Mouse (Mus musculus) A20 (cell line): ENCODE results near the gene Ccdc151.
A peak's percentile ranks its signal among the peaks of the same experiment; 100 is the strongest.

Experiments used
- DNase-seq: peaks from one replicate; pipeline ENCODE4 v3.0.0-alpha.2; 2011; ENCODE audit warnings: low read depth, low spot score

Ccdc151 gene

GRCm38 (mm10) chr9:22002194-22003162, at the start of gene Ccdc151, which contains the start of gene Prkcsh:
Ccdc151 (minus strand) TSS chr9:22002634.
Prkcsh (plus strand) TSS chr9:22002806.
- peak; percentile 96 for DNase-seq

DNA sequence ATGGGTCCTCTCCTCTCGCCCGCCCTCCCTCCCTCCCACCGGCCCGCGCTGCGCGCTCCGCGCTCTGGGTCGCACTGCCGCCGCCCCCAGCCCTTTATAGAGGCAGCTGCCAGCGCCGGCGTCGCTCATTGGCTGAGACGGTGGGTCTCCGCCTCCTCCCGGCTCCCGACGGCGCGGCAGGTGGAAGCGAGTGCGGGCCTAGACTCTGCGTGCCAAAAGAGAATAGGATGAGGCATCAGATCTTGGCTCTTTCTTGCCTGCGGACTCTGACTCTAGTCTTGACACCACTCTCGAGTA, 49.5 kb upstream of the Ccdc151 start, which contains the start of gene Elavl3:
Elavl3 (minus strand) TSS at position 66 of the 297 bp plus-strand sequence.
- no peak for DNase-seq

DNA sequence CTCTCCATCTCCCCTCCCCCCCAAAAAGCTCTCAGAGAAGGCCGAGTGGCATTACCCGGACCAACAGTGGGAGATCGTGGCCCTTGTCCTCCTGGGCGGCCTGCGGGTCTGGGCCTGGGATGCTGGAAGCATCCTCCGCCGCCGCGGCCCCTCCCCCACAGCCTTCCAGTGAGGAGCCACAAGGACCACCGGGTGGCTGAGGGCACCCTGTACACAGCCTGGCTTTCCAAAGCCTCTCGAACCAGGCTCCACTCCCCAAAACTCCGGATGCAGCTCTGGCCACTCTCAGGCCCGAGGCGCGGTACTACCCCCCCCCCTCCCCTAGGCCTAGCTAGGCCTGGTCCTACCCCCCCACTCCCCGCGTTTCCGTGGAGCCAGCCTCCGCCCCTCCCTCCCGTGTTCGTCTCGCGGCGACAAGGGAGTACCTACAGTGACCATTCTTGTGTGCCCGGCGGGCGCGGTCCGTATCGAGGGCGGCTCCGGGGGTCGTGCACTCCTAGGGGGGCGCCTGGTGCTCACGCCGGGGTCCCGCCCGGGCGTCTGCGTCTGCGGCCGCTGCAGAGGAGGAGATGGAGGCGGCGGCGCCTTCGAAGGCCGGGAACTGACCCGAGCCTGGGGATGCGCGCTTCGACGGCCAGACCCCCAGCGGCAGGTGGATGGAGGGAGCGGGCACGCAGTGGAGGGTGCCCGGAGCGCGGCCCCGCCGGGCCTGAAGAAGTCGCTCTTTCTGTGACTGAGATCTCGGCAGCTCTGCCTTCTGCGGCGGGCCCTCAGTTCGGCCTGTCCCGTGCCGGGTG, 48.9 kb upstream of the Ccdc151 start:
- DNase-seq, result no peak

DNA sequence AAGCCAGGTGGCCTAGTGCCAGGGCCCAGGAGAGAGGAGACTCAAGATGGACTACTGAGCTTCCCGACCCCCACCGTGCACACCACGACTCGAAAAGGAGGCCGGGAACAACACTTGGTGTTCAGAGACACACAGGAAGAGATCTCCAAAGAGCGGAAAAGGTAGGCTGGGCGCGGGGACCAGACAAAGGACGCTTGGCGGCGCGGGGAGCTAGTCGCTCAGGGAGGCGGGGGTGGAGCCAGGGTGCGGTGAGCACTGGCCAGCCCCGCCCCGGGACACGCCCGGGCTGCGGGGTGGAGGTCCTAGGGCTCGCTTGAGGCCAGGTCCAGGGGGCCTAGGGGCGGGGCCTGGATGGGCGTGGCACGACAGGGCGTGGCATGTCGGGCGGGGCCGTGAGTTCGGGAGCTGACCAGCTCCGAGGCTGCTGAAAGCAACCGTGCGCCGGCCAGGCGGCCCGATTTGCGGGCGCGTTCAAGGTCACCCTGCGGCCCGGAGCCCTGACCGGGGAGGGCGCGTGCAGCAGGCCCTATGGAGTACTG, 48.0 kb upstream of the Ccdc151 start:
- no peak for DNase-seq

DNA sequence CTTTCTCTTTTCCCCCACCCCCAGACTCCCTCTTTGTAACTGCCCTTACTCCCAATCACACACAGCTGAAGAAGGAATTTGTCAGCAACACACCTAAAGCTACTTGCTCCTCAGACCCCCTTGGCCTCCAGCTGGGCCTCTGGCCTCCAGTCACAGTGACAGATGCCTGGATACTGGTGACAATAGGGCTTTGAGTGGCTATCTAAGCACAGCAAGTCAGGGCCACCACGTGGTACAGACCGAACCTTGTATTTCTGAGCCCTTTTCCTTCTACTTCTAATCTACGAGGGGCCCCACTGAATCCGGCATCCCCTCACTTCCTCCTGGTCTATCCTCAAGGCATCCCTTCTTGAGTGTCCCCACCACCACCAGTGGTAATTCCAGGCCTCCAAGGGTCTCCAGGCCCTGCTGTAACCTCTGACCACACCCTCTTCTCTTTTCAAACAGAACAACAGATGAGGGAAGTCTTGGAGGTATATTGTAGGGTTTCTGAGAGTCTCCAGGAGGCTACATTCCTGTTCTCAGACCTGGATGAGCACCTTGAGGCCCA, 47.4 kb upstream of the Ccdc151 start:
- DNase-seq, result no peak

GRCm38 (mm10) chr9:22049315-22049714, 46.9 kb upstream of the Ccdc151 start:
- no peak for DNase-seq

DNA sequence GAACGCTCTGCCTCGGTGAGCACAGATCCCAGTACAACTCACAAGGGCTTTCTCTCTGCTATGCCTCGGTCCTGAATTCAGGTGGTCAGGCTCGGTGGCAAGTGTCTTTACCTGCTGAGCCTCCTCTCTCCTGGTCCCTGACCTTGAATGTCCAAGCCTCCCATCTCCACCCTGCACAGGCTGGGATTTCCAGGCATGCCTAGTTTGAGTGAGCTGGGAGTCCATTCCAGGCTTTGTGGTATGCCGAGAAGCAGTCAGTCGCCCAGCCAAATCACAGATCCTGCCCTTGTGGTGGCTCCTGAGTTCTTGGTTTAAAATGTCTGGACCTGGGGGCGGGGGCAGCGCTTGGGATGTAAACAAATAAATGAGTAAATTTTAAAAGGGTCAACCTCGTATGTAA, 44.9 kb upstream of the Ccdc151 start:
- no peak for DNase-seq

GRCm38 (mm10) chr9:22041832-22042231, 39.4 kb upstream of the Ccdc151 start:
- no peak for DNase-seq

DNA sequence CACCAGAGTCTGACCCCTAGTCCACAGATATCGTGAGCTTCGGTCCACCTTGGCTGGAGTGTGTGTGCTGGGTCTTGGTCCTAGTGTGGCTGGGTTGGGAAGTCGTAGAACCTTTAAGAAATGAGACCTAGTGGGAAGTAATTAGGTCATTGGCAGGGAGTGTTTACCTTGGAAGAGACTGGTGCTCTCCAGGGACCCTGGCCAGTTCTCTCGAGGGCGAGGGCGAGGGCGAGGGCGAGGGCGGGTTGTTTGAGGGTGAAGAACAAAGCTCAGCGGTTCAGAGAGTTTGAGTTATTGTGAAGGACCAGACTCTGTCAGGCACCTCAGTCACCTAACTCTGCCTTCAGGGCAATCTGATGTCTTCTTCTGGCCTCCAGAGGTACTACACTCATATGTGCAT, 35.4 kb upstream of the Ccdc151 start:
- no peak for DNase-seq

DNA sequence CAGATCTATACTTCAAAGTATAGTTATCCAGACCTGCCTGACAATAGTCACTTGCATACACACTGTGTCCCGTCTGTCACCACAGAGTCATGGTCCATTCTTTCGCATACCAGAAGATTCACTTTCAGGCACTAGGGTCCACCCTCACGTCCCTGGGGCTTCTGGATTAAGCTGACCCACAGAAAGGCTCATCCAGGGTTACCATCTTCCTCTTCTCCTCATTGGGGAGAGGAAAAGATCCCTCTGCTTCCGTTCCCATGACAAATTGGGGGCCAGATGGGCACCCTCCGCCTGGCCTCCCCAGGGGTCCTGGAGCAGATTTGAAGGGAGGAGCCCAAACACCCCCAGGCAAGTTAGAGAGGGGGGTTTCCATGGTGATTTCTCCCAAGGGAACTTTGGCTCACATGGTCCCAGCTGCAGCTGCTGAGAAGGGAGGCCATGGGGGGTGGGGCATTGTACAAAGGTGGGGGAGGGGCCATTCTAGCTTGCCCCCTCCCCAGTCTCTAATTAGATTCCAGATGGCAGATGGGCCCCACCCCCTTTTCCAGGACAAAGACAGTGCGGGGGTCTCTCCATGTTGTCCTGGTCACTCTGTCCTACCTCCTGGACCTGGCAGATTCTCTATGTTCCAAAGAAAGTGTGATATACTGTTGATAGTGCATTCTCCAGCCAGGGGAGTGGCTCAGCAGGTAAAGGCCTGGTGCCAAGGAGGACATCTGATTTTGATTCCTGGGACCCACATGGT, 33.0 kb upstream of the Ccdc151 start:
- DNase-seq, result no peak

DNA sequence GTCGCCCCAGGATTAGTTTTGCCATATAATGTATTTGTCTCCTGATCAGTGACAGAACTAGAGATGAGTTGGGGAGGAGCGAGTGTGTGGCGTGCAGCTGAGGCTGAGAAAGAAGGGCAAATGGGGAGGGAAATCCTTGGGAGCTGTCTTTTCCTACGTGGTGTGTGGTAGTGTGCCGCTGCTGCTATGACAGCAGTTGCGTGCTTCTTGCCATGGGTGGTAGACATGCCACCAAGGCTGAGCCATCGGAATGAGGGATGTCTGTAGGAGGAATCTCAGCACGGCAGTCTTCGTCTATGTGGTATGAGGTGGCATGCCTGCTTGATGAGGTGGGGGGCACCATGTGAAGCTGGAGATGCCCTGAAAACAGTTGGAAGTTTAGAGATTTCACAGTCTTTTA, 28.0 kb upstream of the Ccdc151 start:
- no peak for DNase-seq

GRCm38 (mm10) chr9:22028467-22028866, 26.0 kb upstream of the Ccdc151 start:
- DNase-seq, result no peak

GRCm38 (mm10) chr9:22024592-22024991, 22.2 kb upstream of the Ccdc151 start:
- no peak for DNase-seq

DNA sequence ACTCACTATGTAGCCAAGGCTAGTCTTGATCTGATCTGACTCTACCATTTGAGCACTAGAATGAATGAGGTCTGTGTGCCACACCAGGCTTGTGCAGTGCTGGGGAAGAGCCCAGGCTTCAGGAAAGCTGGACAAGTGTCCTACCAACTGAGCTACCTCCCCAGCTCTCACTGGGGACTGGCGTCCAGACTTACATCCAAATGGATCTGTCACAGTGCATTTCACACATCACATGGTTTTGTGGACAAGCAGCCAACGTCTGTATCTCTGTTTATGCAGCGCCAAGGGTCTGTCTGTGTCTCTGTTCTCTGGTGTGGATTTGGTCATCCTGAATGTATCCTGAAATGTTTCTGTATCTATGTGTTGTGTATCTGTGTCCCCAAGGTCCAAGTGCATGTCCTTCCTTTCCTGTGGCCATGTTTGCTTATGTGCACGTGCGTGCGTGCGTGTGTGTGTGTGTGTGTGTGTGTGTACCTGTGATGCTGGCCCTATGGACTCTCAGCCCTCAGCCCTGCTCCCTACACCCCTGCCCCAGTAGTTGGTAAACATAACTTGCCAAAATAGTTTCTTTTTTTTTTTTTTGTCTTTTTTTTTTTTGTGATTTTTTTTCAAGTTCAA, 14.9 kb upstream of the Ccdc151 start:
- no peak for DNase-seq

- DNase-seq, result no peak
Observed at GRCm38 (mm10) chr9:22016245-22016644, 13.8 kb upstream of the Ccdc151 start.

DNA sequence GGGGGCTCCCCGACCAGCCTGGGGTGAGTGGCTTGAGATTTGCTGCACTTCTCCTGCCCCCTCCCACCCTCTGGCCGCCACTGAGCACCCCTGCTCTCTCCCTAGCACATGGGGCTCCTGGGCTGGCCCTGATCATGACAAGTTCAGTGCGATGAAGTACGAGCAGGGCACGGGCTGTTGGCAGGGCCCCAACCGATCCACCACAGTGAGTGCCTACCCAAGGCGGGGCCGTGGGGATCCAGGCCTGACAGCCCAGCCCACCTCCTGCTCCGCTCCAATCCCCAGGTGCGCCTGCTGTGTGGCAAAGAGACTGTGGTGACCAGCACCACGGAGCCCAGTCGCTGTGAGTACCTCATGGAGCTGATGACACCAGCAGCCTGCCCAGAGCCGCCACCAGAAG, 10.3 kb upstream of the Ccdc151 start:
- DNase-seq, result no peak

DNA sequence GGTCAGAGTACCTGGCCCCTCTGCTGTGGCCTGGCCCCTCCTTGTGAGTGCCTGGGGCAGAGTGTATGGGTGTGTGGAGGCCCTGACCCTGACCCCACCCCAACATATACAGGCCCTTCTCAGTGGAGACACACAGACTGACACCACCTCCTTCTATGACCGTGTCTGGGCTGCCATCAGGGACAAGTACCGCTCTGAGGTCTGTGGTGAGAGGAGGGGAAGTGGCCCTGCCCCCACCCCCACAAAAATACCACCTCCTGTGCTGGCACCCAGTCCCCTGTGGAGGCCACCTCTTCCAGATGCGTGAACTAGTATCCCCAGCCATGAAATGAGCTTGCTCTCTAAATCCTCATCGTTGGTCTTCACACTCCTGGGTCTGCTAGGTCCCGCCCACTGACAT, 8.6 kb upstream of the Ccdc151 start:
- no peak for DNase-seq

DNA sequence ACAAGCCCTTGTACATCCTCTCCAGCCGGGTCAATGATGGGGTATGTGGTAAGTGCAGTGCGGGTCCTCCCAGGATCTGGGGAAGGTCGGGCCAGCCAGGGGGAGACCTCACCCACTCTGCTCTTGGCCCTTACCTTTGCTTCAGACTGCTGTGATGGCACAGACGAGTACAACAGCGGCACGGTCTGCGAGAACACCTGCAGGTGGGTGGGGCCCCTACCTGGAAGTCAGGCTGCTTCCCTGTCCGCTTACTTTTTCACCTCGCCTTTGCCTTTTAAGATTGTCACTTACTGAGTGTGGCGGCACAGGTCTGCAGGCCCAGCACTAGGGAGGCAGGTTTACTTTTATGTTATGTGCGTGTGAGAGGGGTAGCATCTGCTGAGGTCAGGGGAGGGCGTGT, 2.1 kb upstream of the Ccdc151 start:
- DNase-seq, result no peak

- DNase-seq, result no peak
Observed at GRCm38 (mm10) chr9:22003163-22003554, 725 bp upstream of the Ccdc151 start.

- DNase-seq, result no peak
Observed at GRCm38 (mm10) chr9:22001633-22002032, 801 bp downstream of the Ccdc151 start.

DNA sequence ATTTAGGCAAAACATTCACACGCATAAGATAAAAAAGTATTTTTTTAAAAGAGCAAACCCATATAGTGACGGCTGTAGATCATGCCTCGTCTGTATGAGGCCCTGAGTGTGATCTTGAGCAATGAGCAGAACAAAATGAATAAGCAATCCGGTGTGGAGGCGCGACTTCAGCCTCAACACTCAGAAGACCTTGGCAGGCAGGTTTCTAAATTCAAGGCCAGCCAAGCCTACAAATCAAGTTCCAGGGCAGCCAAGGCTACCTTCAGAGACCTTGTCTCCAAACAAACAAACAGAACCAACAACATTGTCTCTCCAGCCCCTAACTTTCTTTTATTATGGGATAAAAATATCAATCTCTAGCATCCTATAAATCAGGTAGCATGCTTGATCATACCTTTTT, 2.1 kb downstream of the Ccdc151 start:
- no peak for DNase-seq
